In the genomic region with DNA sequence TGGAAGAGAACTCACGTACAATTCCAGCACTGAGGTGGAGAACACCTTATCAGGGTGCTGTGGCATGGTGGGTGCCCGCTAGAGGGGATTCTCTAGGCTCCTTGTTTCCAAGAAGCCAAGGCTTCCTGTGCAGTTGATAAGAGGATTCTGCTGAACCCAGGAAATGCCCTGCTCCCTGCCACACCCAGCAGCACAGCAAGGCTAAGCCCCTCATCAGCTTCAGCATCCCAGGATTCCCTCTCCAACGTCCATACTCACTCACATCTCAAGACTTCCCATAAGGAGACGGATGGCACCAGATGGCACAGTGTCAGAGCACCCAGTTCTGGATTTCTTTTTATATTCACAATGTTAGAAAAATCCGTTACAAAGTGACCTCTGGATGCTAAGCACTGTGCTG, we compare ENCODE assay signal across 18 mouse cellular contexts.
"Had no signal": no experiment of that assay in that cellular context is flagged by ENCODE, and none has a peak within 500 bp of the region (broad histone marks: within the 10 kb centered on the region; RNA-seq: fewer than 3 reads in every experiment).

No protein-coding gene starts in this region.

- DNase-seq: gastrocnemius, adult 2 months; gastrocnemius, postnatal 14 days; gastrocnemius, postnatal 36 days; heart, adult 18-20 months; heart, postnatal 10 days had no signal

- H3K9ac ChIP-seq: heart, embryonic 12.5 days; hindbrain, embryonic 13.5 days; hindbrain, embryonic 15.5 days; kidney, embryonic 15.5 days; limb, embryonic 12.5 days; liver, embryonic 12.5 days; liver, embryonic 14.5 days had no signal

- H3K36me3 ChIP-seq: hindbrain, embryonic 15.5 days had no signal

- H3K4me3 ChIP-seq: gastrocnemius, adult 2 months; heart, embryonic 12.5 days; hindbrain, embryonic 13.5 days; hindbrain, embryonic 15.5 days; kidney, embryonic 15.5 days; layer of hippocampus, adult 2 months; left cerebral cortex, adult 2 months; limb, embryonic 10.5 days; limb, embryonic 12.5 days; liver, embryonic 12.5 days had no signal

- H3K4me2 ChIP-seq: heart, embryonic 12.5 days; hindbrain, embryonic 13.5 days; hindbrain, embryonic 15.5 days; kidney, embryonic 15.5 days; limb, embryonic 12.5 days; liver, embryonic 12.5 days had no signal

- H3K4me1 ChIP-seq: hindbrain, embryonic 13.5 days; hindbrain, embryonic 15.5 days; kidney, embryonic 15.5 days; limb, embryonic 10.5 days; limb, embryonic 12.5 days had no signal

- H3K27ac ChIP-seq: gastrocnemius, adult 2 months; hindbrain, embryonic 13.5 days; hindbrain, embryonic 15.5 days; hindbrain, postnatal 0 days; kidney, embryonic 15.5 days; kidney, postnatal 0 days; layer of hippocampus, adult 2 months; left cerebral cortex, adult 2 months; limb, embryonic 10.5 days; limb, embryonic 12.5 days; liver, embryonic 12.5 days; liver, embryonic 14.5 days had no signal

- ATAC-seq: forebrain, embryonic 16.5 days; hindbrain, postnatal 0 days; liver, embryonic 12.5 days had no signal

- H3K27me3 ChIP-seq: heart, embryonic 12.5 days; hindbrain, embryonic 13.5 days; hindbrain, embryonic 15.5 days; kidney, embryonic 15.5 days; limb, embryonic 12.5 days; liver, embryonic 12.5 days had no signal

- H3K9me3 ChIP-seq: heart, embryonic 12.5 days; hindbrain, embryonic 13.5 days; hindbrain, embryonic 15.5 days; kidney, embryonic 15.5 days; limb, embryonic 10.5 days; limb, embryonic 12.5 days; liver, embryonic 12.5 days had no signal
